Mouse (Mus musculus): Measurements from ENCODE around the gene Olfr1214. TPM values are rescaled to one million over a fixed set of nuclear protein-coding genes. Genes with fewer than 3 reads are reported as not detected.

Olfr1214 gene
- total RNA-seq (2021) = not detected
- long read RNA-seq, experiment 1 = 0 reads
- long read RNA-seq, experiment 2 = 0 reads

DNA sequence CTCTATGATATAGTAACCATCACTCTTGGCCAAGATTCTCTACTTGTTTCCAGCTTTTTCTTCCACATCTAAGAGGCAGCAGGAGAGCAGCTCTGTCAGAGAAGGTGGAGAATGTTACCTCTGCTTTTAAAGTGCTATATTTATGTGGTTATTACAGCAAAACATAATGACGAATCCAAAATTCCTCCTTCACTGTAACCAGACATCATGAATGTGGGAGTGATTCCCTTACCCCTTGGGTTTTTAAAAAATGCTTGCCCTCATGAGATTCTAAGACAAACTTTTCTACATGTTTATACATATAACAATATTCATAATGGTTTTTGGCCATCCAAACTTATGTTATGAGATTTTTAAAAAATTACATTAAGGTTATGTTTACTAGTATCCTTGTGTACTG lies at the start of gene Olfr1214:
TSS of gene Olfr1214 (minus strand) at position 101 of the 400 bp plus-strand sequence.
- no peak for DNase-seq

DNA sequence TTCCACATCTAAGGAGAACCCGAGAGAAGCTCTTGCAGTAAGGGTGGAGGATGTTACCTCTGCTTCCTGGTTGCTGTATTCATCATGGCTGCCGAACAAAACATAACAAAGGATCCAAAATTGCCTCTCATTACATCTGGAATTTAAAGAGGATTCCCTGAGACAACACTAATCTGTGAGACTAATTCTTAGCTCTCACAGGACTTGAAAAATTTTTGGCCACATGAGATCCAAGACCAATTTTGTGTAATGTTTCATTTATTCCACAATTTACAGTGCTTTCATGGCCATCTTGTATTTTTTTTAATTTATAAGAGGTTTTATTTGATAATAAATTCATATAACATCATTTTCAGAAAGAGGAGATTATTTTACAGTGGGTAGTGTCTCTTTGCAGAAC lies 39.5 kb upstream of the Olfr1214 start, which contains the start of gene Olfr1217:
TSS of gene Olfr1217 (minus strand) at position 101 of the 400 bp plus-strand sequence.
- DNase-seq = no peak

DNA sequence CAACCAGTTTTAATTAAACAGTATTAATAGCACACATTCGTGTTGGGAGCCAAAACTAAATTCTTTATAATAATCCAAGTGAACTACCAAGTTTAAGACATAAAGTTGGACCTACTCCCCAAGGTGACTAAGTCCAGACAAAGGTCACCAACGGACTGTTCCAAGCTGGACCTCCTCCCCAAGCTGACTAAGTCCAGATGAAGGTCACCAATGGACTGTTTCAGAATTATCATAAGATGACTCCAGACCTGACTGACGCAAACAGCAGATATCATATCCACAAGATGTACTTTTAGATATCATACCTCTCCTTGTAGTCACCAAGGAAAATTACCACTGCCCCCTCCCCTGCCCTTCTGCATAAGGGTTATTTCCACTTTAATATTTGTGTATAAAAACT lies 29.0 kb upstream of the Olfr1214 start:
- peak; percentile 10 for DNase-seq

DNA sequence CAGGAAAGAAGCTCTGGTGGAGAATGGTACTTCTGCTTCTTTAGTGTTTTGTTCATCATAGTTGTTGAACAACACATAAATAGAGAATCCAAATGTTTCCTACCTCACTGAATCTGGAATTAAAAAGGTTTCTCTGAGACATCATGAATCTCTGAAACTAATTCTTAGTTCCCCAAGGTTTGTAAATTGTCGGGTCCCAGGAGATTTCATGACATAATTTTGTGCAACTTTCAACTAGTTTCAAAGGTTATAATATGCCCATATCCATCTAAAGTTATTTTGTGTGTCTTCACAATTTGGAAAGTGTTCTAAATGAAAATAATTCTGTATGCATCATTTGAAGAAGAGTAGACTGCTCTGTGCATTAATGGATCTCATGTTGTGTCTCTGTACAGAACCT lies 25.8 kb upstream of the Olfr1214 start, which contains the start of gene Olfr1216:
TSS of gene Olfr1216 (minus strand) at position 101 of the 400 bp plus-strand sequence.
- DNase-seq = no peak

DNA sequence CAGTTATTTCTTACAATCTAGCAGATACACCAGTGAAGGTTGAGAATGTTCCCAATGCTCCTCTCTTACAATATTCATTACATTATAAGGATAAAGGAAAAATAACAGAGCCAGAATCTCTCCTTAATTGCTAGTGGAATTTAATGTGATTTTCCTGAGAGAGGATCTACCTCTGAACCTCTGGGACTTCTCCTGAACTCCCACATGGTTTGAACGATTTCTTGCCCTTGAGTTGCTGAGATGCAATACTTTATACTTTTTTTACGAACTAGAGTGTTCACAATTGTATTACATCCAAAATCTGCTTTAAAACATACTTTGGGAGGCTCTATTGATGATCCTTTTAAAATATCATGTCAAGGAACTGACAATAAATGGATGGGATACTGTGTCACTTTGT lies 14.4 kb upstream of the Olfr1214 start, which contains the start of gene Olfr1215:
TSS of gene Olfr1215 (minus strand) at position 101 of the 400 bp plus-strand sequence.
- DNase-seq = no peak

DNA sequence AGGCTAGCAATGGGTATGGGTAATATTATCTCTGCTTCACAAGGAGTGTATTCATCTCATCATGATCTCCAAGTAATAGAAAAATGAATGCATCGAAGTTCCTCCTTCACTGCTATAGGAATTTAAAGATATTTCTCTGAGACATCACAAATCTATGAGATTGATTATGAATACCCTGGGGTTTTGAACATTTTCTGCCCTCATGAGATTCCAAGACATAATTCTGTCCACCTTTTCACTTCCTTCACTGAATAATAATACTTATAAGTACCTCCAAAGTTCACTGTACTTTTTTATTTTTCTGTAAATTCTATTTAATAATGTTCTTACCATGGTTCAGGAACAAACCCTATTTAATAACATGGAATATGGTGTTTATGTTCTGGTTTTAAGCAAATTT lies 12.3 kb downstream of the Olfr1214 start, which contains the start of gene Gm13762:
TSS of gene Gm13762 (minus strand) at position 101 of the 400 bp plus-strand sequence.
- DNase-seq = no peak

DNA sequence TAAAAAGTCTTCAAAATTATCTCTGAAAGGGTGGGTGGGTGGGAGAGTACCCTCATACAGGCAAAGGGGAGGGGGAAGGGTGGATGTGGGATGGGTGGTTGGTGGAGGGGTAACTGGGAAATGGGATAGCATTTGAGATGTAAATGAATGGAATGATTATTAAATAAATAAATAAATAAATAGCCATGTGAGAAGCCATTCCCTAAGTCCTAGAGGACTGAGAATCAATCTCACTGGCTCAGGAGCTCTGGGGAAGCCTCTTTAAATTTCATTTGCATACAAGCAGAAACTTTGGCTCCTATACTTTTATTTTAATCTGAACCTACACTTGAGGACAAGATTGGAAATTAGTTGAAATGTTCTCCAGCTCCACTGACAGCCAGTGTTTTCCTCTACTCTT lies 38.8 kb downstream of the Olfr1214 start, which contains the start of gene Olfr1212:
TSS of gene Olfr1212 (plus strand) at position 301 of the 400 bp plus-strand sequence.
- DNase-seq = no peak

DNA sequence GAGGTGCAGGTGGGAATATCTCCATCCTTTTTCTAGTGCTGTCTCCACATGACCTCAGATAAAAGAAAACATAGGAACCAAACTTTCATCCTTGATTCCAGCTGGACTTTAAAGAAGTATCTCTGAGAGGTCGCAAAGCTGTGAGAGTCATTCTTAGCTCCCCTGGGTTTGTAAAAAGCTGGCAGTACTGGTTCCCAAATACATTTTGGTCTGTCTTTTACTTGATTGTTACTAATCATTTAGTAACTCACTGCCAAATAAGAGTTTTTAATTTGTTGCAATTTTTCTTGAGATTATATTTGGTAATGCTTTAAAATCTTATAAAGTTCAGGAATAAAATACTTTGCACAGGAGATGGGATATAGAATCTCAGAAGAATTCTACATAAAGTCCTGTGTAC lies 54.4 kb downstream of the Olfr1214 start, which contains the start of gene Olfr1211:
TSS of gene Olfr1211 (minus strand) at position 101 of the 400 bp plus-strand sequence.
- no peak for DNase-seq

Other genes with a start within 250 kb of the Olfr1214 start
- not detected for gene Olfr1198, start 241.3 kb downstream of the Olfr1214 start, total RNA-seq (2021)
- not detected for gene Olfr1199, start 232.2 kb downstream of the Olfr1214 start, total RNA-seq (2021)
- gene Olfr1200, start 222.2 kb downstream of the Olfr1214 start, total RNA-seq (2021) = not detected
- not detected for gene Olfr1201, start 199.6 kb downstream of the Olfr1214 start, total RNA-seq (2021)
- not detected for gene Olfr1202, start 178.2 kb downstream of the Olfr1214 start, total RNA-seq (2021)
- gene Olfr1205, start 162.9 kb downstream of the Olfr1214 start, total RNA-seq (2021) = not detected
- gene Olfr1204, start 143.4 kb downstream of the Olfr1214 start, total RNA-seq (2021) = not detected
- not detected for gene Olfr1206, start 129.4 kb downstream of the Olfr1214 start, total RNA-seq (2021)
- not detected for gene Olfr1208, start 90.3 kb downstream of the Olfr1214 start, total RNA-seq (2021)
- gene Olfr1209, start 77.5 kb downstream of the Olfr1214 start, total RNA-seq (2021) = not detected
- gene Olfr1211, start 54.5 kb downstream of the Olfr1214 start, total RNA-seq (2021) = not detected
- not detected for gene Olfr1212, start 38.7 kb downstream of the Olfr1214 start, total RNA-seq (2021)
- gene Gm13762, start 12.4 kb downstream of the Olfr1214 start, total RNA-seq (2021) = not detected
- not detected for gene Olfr1215, start 14.3 kb upstream of the Olfr1214 start, total RNA-seq (2021)
- not detected for gene Olfr1216, start 25.7 kb upstream of the Olfr1214 start, total RNA-seq (2021)
- not detected for gene Olfr1217, start 39.4 kb upstream of the Olfr1214 start, total RNA-seq (2021)
- gene Olfr1218, start 68.5 kb upstream of the Olfr1214 start, total RNA-seq (2021) = not detected
- not detected for gene Olfr1219, start 90.9 kb upstream of the Olfr1214 start, total RNA-seq (2021)
- gene Olfr1220, start 114.2 kb upstream of the Olfr1214 start, total RNA-seq (2021) = not detected
- not detected for gene Olfr1221, start 124.6 kb upstream of the Olfr1214 start, total RNA-seq (2021)
- gene Olfr1222, start 140.4 kb upstream of the Olfr1214 start, total RNA-seq (2021) = not detected
- not detected for gene Olfr1223, start 158.9 kb upstream of the Olfr1214 start, total RNA-seq (2021)
- gene Olfr1224-ps1, start 171.4 kb upstream of the Olfr1214 start, total RNA-seq (2021) = not detected
- not detected for gene Olfr1225, start 182.0 kb upstream of the Olfr1214 start, total RNA-seq (2021)
- not detected for gene Olfr1226, start 207.4 kb upstream of the Olfr1214 start, total RNA-seq (2021)